Mouse (Mus musculus) liver, embryonic 15.5 days (tissue): ENCODE results near the gene Gm42417. TPM values are rescaled to one million over a fixed set of nuclear protein-coding genes. Genes with fewer than 3 reads are reported as not detected.

Experiments
- ATAC-seq: fragments of 200-750 bp; cut with Nextera tagmentation; 2 replicates; pipeline ENCODE4 v1.8.0; 2017; ENCODE audit warnings: moderate number of reproducible peaks, mild to moderate bottlenecking, moderate library complexity; ENCODE audit not compliant: insufficient read depth
- H3K27ac ChIP-seq: fragments of 300-500 bp; sonication (generic); replicated peaks from 2 replicates; pipeline ENCODE4 v1.5.1; 2015; ENCODE audit warnings: mild to moderate bottlenecking, inconsistent platforms
- H3K27me3 ChIP-seq: fragments of 300-500 bp; sonication (generic); 2 replicates; pipeline ENCODE4 v1.6.1; 2015; ENCODE audit warnings: mild to moderate bottlenecking, inconsistent platforms
- H3K36me3 ChIP-seq: fragments of 300-500 bp; sonication (generic); replicated peaks from 2 replicates; pipeline ENCODE4 v1.6.1; 2015; ENCODE audit warnings: moderate library complexity, mild to moderate bottlenecking, inconsistent platforms
- H3K4me1 ChIP-seq: fragments of 300-500 bp; sonication (generic); replicated peaks from 2 replicates; pipeline ENCODE4 v1.6.1; 2015; ENCODE audit warnings: inconsistent platforms
- H3K4me2 ChIP-seq: fragments of 300-500 bp; sonication (generic); 2 replicates; pipeline ENCODE4 v1.6.1; 2015; ENCODE audit warnings: moderate library complexity, mild to moderate bottlenecking, inconsistent platforms
- H3K4me3 ChIP-seq: fragments of 300-500 bp; sonication (generic); replicated peaks from 2 replicates; pipeline ENCODE4 v1.5.1; 2015; ENCODE audit warnings: mild to moderate bottlenecking, inconsistent platforms
- H3K9ac ChIP-seq: fragments of 300-500 bp; sonication (generic); 2 replicates; pipeline ENCODE4 v1.6.1; 2015; ENCODE audit warnings: moderate library complexity, mild to moderate bottlenecking, inconsistent platforms
- H3K9me3 ChIP-seq: fragments of 300-500 bp; sonication (generic); replicated peaks from 2 replicates; pipeline ENCODE4 v1.6.1; 2016; ENCODE audit warnings: inconsistent platforms
- WGBS: fragments of 180-500 bp; shearing (Covaris S2); methylation state at CpG from one replicate; pipeline ENCODE4 v1.1.7; 2015; ENCODE audit warnings: mixed read lengths; ENCODE audit not compliant: insufficient replicate concordance; 5-methylcytosine and 5-hydroxymethylcytosine counted together
- microRNA-seq: library from miRNA; unstranded; fragments of <30 nt; microRNA quantifications from one replicate; pipeline ENCODE4, GENCODE M21; 2016
- polyA plus RNA-seq: library from polyadenylated mRNA; unstranded; fragments of >200 nt; fragmentation: Nextera tagmentation; extraction: Ambion mirVana; gene quantifications from 2 replicates; pipeline ENCODE4 v1.2.1, GENCODE M21; 2015

The Gm42417 gene
- polyA plus RNA-seq, 1 experiment from 2014 or later, result not detected

- Histone ChIP-seq H3K36me3 (no peaks in the 10 kb centered on the region), H3K4me1 (no peaks in the 10 kb centered on the region), H3K9ac (no peak overlapping the region), H3K27ac (no peak overlapping the region), H3K9me3 (no peaks in the 10 kb centered on the region), H3K4me2 (no peak overlapping the region), H3K4me3 (no peak overlapping the region), H3K27me3 (no peaks in the 10 kb centered on the region)
- 64% methylated on average over 6 of the region's 6 CpGs for WGBS
- no peak for ATAC-seq
These were observed 49.6 kb downstream of the Gm42417 start for GRCm38 (mm10) chr1:36489661-36490060.

DNA sequence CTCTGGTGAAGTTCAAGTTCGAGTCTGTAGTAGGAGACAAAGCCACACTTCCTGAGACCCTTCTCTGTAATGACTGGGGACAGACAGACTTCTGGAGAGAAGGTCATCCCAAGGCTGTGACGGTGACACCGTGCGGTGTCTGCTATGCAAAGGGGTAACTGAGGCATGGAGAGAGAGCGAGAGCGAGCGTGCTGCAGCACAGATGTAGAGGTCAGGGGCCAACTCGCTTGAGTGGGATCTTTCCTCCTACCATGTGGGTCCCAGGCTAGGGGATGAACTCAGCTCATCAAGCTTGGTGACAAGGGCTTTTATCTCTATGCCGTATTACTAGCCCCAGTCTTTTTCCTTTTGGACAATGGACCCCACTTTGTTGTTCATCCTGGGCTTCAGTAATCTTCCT, 52.1 kb downstream of the Gm42417 start:
- 0 out of 2 replicates have a peak, but pooled peaks cover 4% of the 10 kb centered on the region for H3K4me1 ChIP-seq
- H3K4me3 ChIP-seq, result no peak overlapping the region
- H3K27ac ChIP-seq, result no peak overlapping the region
- H3K9ac ChIP-seq, result no peak overlapping the region
- no peak overlapping the region for H3K4me2 ChIP-seq
- no peaks in the 10 kb centered on the region for H3K27me3 ChIP-seq
- H3K36me3 ChIP-seq, result no peaks in the 10 kb centered on the region
- ATAC-seq, result no peak
- WGBS, result 78% methylated on average over 9 of the region's 9 CpGs
- no peaks in the 10 kb centered on the region for H3K9me3 ChIP-seq

DNA sequence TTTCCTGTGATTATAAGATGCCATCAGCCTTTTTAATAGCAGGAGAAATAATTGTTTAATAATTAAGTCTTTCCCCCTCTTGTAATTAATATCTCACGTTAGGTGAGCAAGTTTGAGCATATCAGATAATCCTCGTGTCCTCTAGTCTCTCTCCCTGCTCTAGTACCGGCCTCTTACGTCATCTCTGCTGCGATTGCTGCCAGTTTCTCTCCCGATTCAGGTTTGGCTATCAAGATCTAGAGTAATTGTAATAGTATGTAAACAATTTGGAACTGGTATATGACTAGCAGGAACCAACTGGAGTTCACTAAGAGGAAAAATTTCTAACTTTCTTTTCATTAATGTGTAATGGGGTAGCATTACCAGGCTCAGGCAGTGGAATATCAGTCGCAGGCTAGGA, 54.1 kb downstream of the Gm42417 start:
- H3K4me3 ChIP-seq, result no peak overlapping the region
- 0 out of 2 replicates have a peak, but pooled peaks cover 4% of the 10 kb centered on the region for H3K4me1 ChIP-seq
- no peaks in the 10 kb centered on the region for H3K27me3 ChIP-seq
- WGBS, result 57% methylated on average over 7 of the region's 7 CpGs
- no peaks in the 10 kb centered on the region for H3K9me3 ChIP-seq
- no peak overlapping the region for H3K4me2 ChIP-seq
- no peaks in the 10 kb centered on the region for H3K36me3 ChIP-seq
- H3K9ac ChIP-seq, result no peak overlapping the region
- no peak for ATAC-seq
- no peak overlapping the region for H3K27ac ChIP-seq

- Histone ChIP-seq H3K4me2 (no peak overlapping the region), H3K36me3 (no peaks in the 10 kb centered on the region), H3K4me1 (0 out of 2 replicates have a peak, but pooled peaks cover 4% of the 10 kb centered on the region), H3K27me3 (no peaks in the 10 kb centered on the region), H3K27ac (no peak overlapping the region), H3K9ac (no peak overlapping the region), H3K4me3 (no peak overlapping the region), H3K9me3 (no peaks in the 10 kb centered on the region)
- WGBS, result 65% methylated on average over 4 of the region's 4 CpGs
- ATAC-seq, result no peak
These were observed 55.4 kb downstream of the Gm42417 start for GRCm38 (mm10) chr1:36483825-36484224.

Small RNA genes within 50 kb of the gene (microRNA-seq; reads per million reads assigned to microRNA genes)
- not detected for gene Gm47280

Other genes starting within 250 kb of the Gm42417 start
- gene Arid5a, start 231.7 kb downstream of the Gm42417 start, polyA plus RNA-seq, result 3.5 and 4.2 TPM in 2 replicates
- 12.4 and 12.6 TPM in 2 replicates for gene Kansl3, start 170.2 kb downstream of the Gm42417 start, polyA plus RNA-seq
- 0.23 and 0.24 TPM in 2 replicates for gene Fer1l5, start 167.1 kb downstream of the Gm42417 start, polyA plus RNA-seq
- gene Lman2l, start 94.2 kb downstream of the Gm42417 start, polyA plus RNA-seq, result 12.6 and 14.3 TPM in 2 replicates
- gene Cnnm4, start 67.8 kb downstream of the Gm42417 start, polyA plus RNA-seq, result 2.7 and 2.9 TPM in 2 replicates
- gene Cnnm3, start 27.6 kb downstream of the Gm42417 start, polyA plus RNA-seq, result 1.0 and 1.1 TPM in 2 replicates
- gene Ankrd23, start 2.5 kb downstream of the Gm42417 start, polyA plus RNA-seq, result 2.3 and 2.9 TPM in 2 replicates
- gene Ankrd39, start 8.0 kb upstream of the Gm42417 start, polyA plus RNA-seq, result 6.2 and 7.0 TPM in 2 replicates
- 1.9 and 2.0 TPM in 2 replicates for gene Sema4c, start 18.9 kb upstream of the Gm42417 start, polyA plus RNA-seq
- 0.10 and 0.15 TPM in 2 replicates for gene Fam178b, start 143.8 kb upstream of the Gm42417 start, polyA plus RNA-seq
- gene Cox5b, start 152.0 kb upstream of the Gm42417 start, polyA plus RNA-seq, result 362 and 401 TPM in 2 replicates
- not detected in 2 replicates for gene 4933424G06Rik, start 170.7 kb upstream of the Gm42417 start, polyA plus RNA-seq
- 27.3 and 30.9 TPM in 2 replicates for gene Actr1b, start 175.0 kb upstream of the Gm42417 start, polyA plus RNA-seq
- gene Zap70, start 222.4 kb upstream of the Gm42417 start, polyA plus RNA-seq, result 0.13 and 0.15 TPM in 2 replicates